Mouse (Mus musculus): Measurements from ENCODE around the gene 1110032A03Rik. TPM values are rescaled to one million over a fixed set of nuclear protein-coding genes. Genes with fewer than 3 reads are reported as not detected.

Gene 1110032A03Rik
- total RNA-seq, 4 experiments from 2014 or later: 32.3 to 39.7 (median 34.1) TPM

DNA sequence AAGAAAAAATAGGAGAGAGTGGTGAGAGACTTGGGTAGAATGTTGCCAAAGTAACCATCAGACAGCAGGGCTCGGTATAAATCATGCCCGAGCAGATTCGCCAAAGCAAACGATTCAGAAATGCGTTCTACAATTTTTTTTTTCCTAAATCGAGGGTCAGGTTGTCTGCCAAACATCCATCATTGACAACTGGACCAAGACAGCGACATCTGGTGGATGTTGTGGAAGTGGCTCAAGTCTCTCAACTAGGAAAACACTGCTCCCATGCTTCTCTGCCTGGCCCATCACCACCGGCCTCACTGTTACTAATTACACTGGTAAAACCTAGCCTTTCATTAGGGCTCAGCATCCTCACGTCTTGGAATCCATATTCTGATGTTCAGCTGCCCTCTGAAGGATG, 40.3 kb downstream of the 1110032A03Rik start:
- DNase-seq (ENCODE audit: low spot score in 2 of 2): no peak

DNA sequence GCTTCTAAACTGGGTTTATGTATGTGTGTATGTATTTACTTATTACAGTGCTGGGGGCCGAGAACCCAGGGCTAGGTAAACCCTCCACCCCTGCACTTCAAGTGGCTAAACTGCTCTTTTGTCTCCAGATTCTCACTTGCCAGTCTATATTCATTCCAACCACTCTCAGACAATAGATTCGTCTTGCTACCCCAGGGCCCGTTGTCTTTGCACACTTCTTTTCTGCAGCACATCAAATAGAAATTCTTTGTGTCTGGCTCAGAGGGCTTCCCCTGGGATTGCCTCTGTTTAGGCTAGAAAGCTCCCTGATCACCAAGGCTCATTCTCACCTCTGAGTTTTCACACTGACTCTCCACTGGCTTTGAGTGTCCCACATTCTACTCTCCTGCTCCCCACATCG, 42.8 kb downstream of the 1110032A03Rik start:
- no peak for DNase-seq (ENCODE audit: low spot score in 2 of 2)

DNA sequence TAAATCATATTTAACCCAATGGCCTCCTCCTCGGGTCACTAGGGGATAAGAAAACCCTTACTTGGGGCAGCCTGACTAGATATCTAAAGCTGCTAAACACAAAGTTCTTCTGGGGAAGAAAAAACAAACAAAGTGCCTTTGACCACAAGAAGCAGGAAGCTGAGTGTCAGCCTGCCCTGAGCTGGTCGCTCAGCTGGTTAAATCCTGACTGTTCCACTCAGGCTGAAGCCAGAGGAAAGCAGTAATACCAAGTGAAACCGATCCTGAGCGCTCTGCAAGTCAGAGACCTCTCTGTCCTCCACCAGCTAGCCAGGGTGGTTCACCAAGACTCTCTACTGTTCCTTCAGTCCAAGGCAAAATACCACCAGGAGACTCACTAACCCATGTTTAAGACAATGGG, 45.7 kb downstream of the 1110032A03Rik start:
- DNase-seq (ENCODE audit: low spot score in 2 of 2): no peak

DNA sequence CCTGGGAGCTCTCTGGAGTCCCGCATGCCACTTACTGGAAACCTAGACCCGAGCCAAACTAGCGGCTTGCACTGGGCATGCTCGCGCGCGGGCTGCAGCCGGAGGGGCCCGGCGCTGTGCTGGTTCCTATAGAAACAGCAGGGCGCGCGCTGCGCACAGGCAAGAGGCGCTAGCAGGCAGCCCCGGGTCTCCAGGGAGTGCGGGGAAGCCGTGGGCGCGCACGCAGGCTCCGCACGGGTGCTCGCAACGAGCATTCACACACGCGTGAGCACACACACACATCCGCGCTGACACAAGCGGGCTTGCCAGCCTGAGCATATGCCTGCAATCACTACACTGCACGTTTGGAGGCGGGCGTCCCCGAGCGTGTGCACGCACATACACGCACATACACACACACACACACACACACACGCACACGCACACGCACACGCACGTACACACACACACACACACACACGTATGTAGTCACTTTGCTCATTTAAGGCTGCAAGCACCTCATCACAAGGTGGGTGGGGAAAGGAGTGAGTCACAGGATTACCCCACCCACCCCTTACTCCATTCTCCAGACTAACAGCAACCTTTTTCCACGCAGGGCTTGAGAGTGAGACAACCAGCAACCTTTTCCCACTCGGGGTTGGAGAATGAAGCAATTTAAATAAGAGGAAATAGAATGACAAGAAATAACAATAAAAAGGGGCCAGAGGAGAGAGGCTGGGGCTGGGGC, 47.2 kb downstream of the 1110032A03Rik start:
- DNase-seq (ENCODE audit: low spot score in 2 of 2): peak; percentile 64 to 92

DNA sequence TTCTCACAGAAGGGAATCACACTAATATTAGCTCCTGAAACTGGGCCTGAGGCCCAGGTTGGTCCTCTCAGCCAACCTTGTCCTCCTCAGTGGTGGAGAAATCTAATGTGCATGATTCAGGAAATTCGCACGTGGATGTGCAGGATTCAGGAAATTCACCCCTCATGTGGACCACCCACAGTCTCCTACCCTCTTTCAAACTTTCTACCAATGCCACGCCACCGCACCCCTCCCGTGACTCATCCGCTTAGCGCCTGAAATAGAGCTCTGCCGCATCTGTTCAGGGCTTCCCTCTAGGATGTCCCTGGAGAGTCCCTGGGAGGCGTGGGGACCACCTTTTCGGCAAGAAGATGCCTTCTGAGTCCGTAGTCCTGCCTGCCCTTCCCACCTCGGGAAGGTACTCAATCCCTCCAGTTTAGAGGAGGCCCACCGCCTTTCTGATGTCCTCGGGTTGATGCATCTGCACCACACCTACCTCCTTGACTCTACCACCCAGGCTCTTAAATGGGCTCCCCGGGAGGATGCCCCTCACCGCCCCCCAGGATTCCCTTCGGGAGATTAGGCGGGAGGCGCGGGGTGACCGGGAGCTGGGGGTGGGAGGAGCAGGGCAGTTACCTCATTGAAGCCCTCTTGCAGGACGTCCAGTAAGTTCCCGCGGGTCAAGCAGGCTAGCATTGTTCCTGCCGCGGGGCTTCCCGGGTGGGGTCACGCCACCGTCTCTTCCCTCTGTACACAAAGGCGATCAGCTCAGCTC, 48.0 kb downstream of the 1110032A03Rik start:
- DNase-seq (ENCODE audit: low spot score in 2 of 2): peak in 1 of 2 experiments; percentile 79

DNA sequence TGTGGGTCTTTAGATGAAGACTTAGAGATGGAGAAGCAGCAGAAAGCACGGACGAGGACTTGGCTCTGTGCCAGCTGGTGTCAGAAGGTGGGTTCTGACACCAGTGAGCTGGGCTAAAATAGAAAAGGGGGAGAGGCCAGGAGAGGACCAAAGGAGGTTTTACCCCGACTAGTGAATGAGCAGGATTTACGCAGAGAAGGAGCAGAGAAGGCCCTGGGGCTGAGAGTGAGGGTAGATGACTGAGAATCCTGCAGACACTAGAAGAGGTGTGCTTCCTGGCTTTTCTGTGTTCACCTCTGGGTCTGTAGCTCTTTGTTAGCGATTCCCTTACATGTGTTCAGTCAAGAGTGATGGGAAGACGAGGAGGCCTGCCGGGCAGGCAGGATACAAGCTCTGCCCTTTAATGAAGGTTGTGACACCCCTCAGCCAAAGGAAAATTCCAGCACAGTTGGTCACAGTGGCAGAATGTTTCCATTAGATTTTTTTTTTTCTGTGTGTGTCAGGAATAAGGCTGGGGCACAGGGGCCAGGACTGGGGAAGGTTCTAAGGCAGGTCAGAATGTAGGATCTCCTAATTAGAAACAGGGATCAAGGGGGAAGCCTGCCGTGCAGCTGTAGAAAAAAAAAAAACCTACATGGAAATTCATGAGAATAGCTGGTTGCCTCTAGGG, 49.3 kb downstream of the 1110032A03Rik start:
- no peak for DNase-seq (ENCODE audit: low spot score in 2 of 2)

DNA sequence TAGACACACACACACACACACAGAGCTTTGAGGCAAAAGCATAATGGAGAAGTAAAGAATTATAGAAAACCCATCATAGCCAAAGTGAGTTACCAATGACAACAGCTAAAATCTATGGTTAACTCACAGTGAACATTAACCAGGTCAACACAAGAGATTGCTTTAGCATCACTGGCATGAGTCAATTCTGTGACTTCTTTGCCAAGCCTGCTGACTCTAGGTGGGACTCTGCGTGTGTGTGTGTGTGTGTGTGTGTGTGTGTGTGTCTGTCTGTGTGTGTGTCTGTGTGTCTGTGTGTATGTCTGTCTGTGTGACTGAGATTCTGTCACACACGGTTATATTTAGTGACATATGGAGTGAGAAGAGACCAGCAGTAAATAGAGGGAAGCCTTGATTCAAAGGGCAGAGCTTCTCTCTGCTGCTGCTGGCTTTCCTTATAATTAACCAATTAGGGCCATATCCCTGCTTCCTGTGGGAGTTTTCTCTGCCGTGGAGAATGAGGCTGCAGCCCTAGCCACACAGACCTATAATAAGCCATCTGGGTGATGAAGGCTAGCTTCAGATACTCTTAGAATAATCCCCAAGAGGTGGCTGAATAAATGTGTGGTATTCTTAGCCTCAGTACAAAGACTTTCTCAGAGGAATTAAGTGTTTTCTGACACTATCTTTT, 50.5 kb downstream of the 1110032A03Rik start:
- DNase-seq (ENCODE audit: low spot score in 2 of 2): no peak

DNA sequence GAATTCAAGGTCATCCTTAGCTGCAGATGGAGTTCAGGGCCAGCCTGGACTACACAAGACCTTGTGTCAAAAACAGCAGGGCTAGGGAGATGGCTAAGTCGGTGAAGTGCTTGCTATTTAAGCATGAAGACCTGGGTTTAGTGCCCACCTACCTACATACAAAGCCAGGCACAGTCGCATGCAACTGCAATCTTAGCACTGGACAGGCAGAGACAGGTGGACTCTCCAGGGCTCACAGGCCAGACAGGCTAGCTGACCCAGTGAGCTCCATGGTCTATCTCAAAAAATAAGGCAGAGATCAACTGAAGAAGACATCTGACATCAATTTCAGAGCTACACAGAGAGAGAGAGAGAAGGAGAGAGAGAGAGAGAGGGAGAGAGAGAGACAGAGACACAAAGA, 51.2 kb downstream of the 1110032A03Rik start:
- DNase-seq (ENCODE audit: low spot score in 2 of 2): no peak

DNA sequence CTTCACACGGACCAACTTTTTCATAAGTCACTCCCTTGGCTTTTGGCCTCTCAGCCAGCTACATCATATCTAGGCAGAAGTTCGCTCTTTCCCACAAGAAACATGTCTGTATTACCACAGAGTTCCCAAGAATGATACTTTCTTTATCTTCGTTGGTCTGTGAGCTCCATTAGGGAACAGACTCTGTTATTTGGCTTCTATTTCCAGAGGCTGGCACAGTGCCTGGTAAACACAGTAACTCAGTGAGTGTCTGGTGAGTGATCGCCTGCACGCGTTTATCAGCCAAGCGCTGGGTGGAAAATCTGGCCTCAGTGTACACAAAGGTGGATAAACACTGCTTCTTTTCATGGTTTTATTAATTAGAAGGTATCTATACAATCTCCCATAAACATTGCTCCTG, 51.9 kb downstream of the 1110032A03Rik start:
- DNase-seq (ENCODE audit: low spot score in 2 of 2): no peak

DNA sequence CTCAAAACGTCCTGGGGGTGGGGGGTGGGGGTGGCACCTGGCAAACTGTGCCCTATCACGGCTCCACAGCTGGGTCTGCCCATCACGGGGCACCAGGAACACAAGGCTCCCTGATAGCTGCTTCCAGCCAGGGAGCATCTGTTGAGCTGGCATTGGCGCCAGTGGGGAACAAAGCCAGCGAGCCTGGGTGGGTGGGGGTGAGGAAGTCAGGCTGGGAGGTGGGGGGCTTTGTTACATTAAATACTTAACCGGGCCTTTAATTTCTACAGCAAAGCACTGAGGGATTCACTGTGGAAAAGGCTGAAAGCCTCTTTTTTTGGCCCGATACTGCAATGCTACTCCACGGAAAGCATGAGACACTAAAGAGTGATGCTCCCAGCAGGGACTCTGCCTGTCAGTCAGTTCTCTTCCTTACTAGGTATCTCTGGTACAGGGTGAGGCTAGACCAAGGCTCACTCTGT, 52.8 kb downstream of the 1110032A03Rik start:
- DNase-seq (ENCODE audit: low spot score in 2 of 2): no peak

DNA sequence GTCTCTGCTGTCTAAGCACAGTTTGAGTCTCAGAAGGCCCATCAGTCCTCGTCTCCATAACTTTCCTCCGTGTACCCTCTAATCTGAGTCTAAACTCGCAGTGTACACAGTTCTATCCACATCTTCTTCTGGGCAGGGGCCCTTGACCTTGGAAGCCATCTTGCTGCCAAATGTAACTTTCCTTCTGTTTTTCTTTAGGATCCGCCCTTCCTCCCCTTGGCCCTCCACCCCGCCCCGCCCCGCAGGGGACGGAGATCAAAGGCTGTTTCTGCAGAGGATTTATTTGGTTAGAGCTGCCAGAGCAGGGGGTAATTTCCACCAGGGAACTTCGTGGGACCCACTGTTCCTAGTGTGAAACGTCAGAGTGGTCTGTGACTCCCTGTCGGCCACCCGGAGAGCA, 54.3 kb downstream of the 1110032A03Rik start:
- no peak for DNase-seq (ENCODE audit: low spot score in 2 of 2)

DNA sequence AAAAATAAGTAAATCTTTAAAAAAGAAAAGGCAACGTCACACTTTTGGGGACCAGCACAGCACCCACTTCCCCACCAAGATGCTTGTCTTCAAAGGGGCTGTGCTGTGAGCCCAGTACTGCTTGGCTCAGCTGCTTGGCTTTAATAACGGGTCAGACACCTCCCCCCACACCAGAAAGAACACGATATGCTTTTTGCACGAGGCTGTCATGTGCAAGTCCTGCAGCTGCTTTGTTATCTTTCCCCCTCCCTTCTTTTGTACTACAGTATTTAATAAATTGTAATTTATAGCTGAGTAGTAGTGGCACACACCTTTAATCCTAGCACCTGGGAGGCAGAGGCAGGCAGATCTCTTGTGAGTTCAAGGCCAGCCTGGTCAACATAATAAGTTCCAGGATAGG, 56.4 kb downstream of the 1110032A03Rik start:
- no peak for DNase-seq (ENCODE audit: low spot score in 2 of 2)

DNA sequence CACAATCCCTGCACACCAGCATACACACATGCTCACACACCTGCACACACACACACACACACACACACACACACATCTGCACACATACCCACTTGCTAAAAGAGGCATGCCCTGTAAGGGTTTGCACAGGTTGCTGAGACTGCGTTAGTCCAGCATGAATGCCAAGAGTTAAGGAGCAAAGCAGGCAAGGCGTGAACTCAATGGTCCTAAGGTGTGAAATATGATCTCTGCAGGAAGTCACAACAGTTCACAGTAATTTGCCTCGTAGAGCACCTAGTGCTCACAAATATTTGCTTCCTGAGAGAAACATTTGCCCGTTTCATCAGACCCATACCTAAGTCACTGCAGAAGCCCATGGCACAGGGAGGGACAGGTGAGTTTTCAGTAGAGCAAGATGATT, 61.1 kb downstream of the 1110032A03Rik start:
- DNase-seq (ENCODE audit: low spot score in 2 of 2): no peak

Other genes with a start within 250 kb of the 1110032A03Rik start
- gene Pts, start 246.8 kb downstream of the 1110032A03Rik start, total RNA-seq (2022): 10 to 100 TPM; 28.2 to 31.7 (median 29.5) TPM
- gene Il18, start 220.7 kb downstream of the 1110032A03Rik start, total RNA-seq (2022): 10 to 100 TPM; 20.2 to 26.5 (median 25.1) TPM
- gene Bco2, start 220.3 kb downstream of the 1110032A03Rik start, total RNA-seq (2022): 1 to 10 TPM; 4.1 to 4.8 (median 4.4) TPM
- gene Tex12, start 214.2 kb downstream of the 1110032A03Rik start, total RNA-seq (2022): not detected
- 100 to 1,000 TPM; 102 to 113 (median 109) TPM for gene Sdhd, start 171.7 kb downstream of the 1110032A03Rik start, total RNA-seq (2022)
- gene Timm8b, start 171.6 kb downstream of the 1110032A03Rik start, total RNA-seq (2022): 100 to 1,000 TPM; 195 to 210 (median 203) TPM
- 1 to 10 TPM; 2.3 to 4.4 (median 3.2) TPM for gene Pih1d2, start 158.2 kb downstream of the 1110032A03Rik start, total RNA-seq (2022)
- gene Nkapd1, start 158.1 kb downstream of the 1110032A03Rik start, total RNA-seq (2022): 10 to 100 TPM; 19.5 to 20.4 (median 20.2) TPM
- gene Dlat, start 115.7 kb downstream of the 1110032A03Rik start, total RNA-seq (2022): 100 to 1,000 TPM; 110 to 123 (median 118) TPM
- 10 to 100 TPM; 67.0 to 85.3 (median 71.8) TPM for gene Dixdc1, start 36.0 kb downstream of the 1110032A03Rik start, total RNA-seq (2022)
- gene 2310030G06Rik, start 29.0 kb downstream of the 1110032A03Rik start, total RNA-seq (2022): 1 to 10 TPM; 2.7 to 3.7 (median 3.1) TPM
- 100 to 1,000 TPM; 157 to 185 (median 170) TPM for gene Cryab, start 24.2 kb downstream of the 1110032A03Rik start, total RNA-seq (2022)
- 1 to 10 TPM in 3 of 4 experiments, under 1 TPM in 1; 0.74 to 2.4 (median 1.9) TPM for gene Hspb2, start 23.2 kb downstream of the 1110032A03Rik start, total RNA-seq (2022)
- gene Fdxacb1, start 7.3 kb downstream of the 1110032A03Rik start, total RNA-seq (2022): 1 to 10 TPM; 5.3 to 6.6 (median 5.8) TPM
- 10 to 100 TPM; 26.1 to 31.9 (median 29.0) TPM for gene Alg9, start 501 bp downstream of the 1110032A03Rik start, total RNA-seq (2022)
- gene Ppp2r1b, start 69.8 kb upstream of the 1110032A03Rik start, total RNA-seq (2022): 10 to 100 TPM; 13.5 to 19.2 (median 16.8) TPM
- 10 to 100 TPM; 41.2 to 49.3 (median 43.6) TPM for gene Sik2, start 233.6 kb upstream of the 1110032A03Rik start, total RNA-seq (2022)

All from left cerebral cortex, adult 8-10 months (tissue).